In the genomic region with DNA sequence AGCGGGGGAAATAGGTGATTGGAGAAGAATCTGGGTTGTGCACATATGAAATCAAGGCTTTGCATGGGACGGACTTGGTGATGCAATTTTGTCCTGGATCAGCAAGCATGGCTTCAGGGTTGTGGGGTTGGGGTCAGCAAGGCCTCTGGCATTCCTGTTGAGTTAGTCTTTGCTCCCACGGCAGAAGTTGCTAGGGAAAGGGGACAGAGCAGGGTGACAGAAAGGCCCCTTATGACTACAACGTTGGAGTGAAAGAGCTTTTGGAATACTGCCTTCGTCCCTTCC, we compare ENCODE assay signal across 8 mouse cellular contexts. TPM values are rescaled to one million over a fixed set of nuclear protein-coding genes. Genes with fewer than 3 reads are reported as not detected.
DNase-seq lines count a peak whose midpoint lies in the region; ATAC-seq and TF ChIP-seq lines count a peak whose summit lies in the region.

No protein-coding gene starts in this region.

- H3K9ac ChIP-seq in heart, embryonic 14.5 days (ENCODE audit: low read length): peak overlapping the region; percentile 79
- H3K9ac ChIP-seq in MEL (ENCODE audit: control insufficient read depth, low read depth, low read length, poor library complexity, severe bottlenecking): peak overlapping the region; percentile 77
- H3K9ac ChIP-seq in midbrain, embryonic 11.5 days (ENCODE audit: low read length): peak overlapping the region; percentile 71

- peaks cover 9% of the 10 kb centered on the region for H3K79me2 ChIP-seq in MEL (ENCODE audit: control insufficient read depth, insufficient read depth, low read length, poor library complexity)

- DNase-seq in heart, adult 9 months (ENCODE audit: low spot score in 2 of 2): no peak
- no peak for DNase-seq in MEL (ENCODE audit: low read depth, low spot score)
- DNase-seq in hindbrain, embryonic 10.5 days (ENCODE audit: low spot score): no peak
- DNase-seq in midbrain, embryonic 11.5 days (ENCODE audit: low spot score, missing footprints): no peak
- DNase-seq in ovary, postnatal 36 days (ENCODE audit: low spot score): no peak
- no peak for DNase-seq in left cerebral cortex, adult 8-10 months (ENCODE audit: low spot score in 2 of 2)
- DNase-seq in spleen, postnatal 36 days (ENCODE audit: low spot score in 2 of 2): no peak

- TF ChIP-seq RAD21 in MEL (IDR thresholded peaks at IDR 0.05; ENCODE audit: low read depth, low read length): no peak

- H3K4me1 ChIP-seq in heart, embryonic 14.5 days (ENCODE audit: control insufficient read depth in 2 of 2, insufficient read depth in 2 of 2, low read length in 2 of 2): peaks cover 5 to 8% of the 10 kb centered on the region in 2 experiments
- H3K4me1 ChIP-seq in MEL (ENCODE audit: control insufficient read depth in 1 of 2, insufficient read depth in 2 of 2, low read length in 2 of 2): no peaks in the 10 kb centered on the region; a peak in 1 of 4 replicates
- peaks cover 18% of the 10 kb centered on the region for H3K4me1 ChIP-seq in hindbrain, embryonic 10.5 days (replicated peaks)
- H3K4me1 ChIP-seq in midbrain, embryonic 11.5 days (ENCODE audit: control insufficient read depth, insufficient read depth, low read length): peaks cover 6% of the 10 kb centered on the region; the same call in 1 of the 2 replicates

- H3K27ac ChIP-seq in heart, embryonic 14.5 days (replicated peaks in 1 of 2; ENCODE audit: control insufficient read depth in 1 of 2, insufficient read depth in 1 of 2, low read depth in 2 of 2, low read length in 2 of 2): peak overlapping the region; percentile 90 to 91
- peak overlapping the region; percentile 78 for H3K27ac ChIP-seq in MEL (ENCODE audit: control insufficient read depth, low read depth, low read length)
- peak overlapping the region; percentile 94 for H3K27ac ChIP-seq in hindbrain, embryonic 10.5 days
- H3K27ac ChIP-seq in midbrain, embryonic 11.5 days (ENCODE audit: low read depth, low read length): peak overlapping the region; percentile 76

- TF ChIP-seq CTCF in MEL (IDR thresholded peaks at IDR 0.05 in 2 of 3, conservative IDR thresholded peaks at IDR 0.05 in 1 of 3; ENCODE audit: control insufficient read depth in 1 of 3, insufficient read depth in 1 of 3, low read depth in 2 of 3, low read length in 3 of 3, poor library complexity in 1 of 3, severe bottlenecking in 1 of 3): no peak

- TF ChIP-seq POLR2A in MEL (IDR thresholded peaks at IDR 0.05; ENCODE audit: control insufficient read depth in 1 of 2, insufficient read depth in 1 of 2, low read depth in 1 of 2, low read length in 2 of 2, poor library complexity in 1 of 2): no peak

- ATAC-seq in heart, embryonic 14.5 days (ENCODE audit: insufficient number of reproducible peaks, insufficient read depth, low FRiP score, low read depth): no peak
- no peak for ATAC-seq in midbrain, embryonic 11.5 days (ENCODE audit: low FRiP score)

- H3K4me3 ChIP-seq in heart, embryonic 14.5 days (ENCODE audit: control insufficient read depth in 1 of 2, insufficient read depth in 1 of 2, low read depth in 1 of 2, low read length in 2 of 2): peak overlapping the region; percentile 64 to 91
- peak overlapping the region; percentile 82 to 97 for H3K4me3 ChIP-seq in MEL (ENCODE audit: control insufficient read depth in 1 of 2, insufficient read depth in 1 of 2, low read depth in 2 of 2, low read length in 2 of 2)
- H3K4me3 ChIP-seq in hindbrain, embryonic 10.5 days: peak overlapping the region; percentile 63
- H3K4me3 ChIP-seq in midbrain, embryonic 11.5 days (ENCODE audit: low read depth, low read length): peak overlapping the region; percentile 48

- no peaks in the 10 kb centered on the region for H3K27me3 ChIP-seq in heart, embryonic 14.5 days (ENCODE audit: control insufficient read depth, insufficient read depth, low read length)
- no peaks in the 10 kb centered on the region for H3K27me3 ChIP-seq in MEL (ENCODE audit: control insufficient read depth in 1 of 2, insufficient read depth in 2 of 2, low read length in 2 of 2)
- no peaks in the 10 kb centered on the region for H3K27me3 ChIP-seq in hindbrain, embryonic 10.5 days (ENCODE audit: insufficient read depth, poor library complexity, severe bottlenecking)
- H3K27me3 ChIP-seq in midbrain, embryonic 11.5 days (ENCODE audit: control insufficient read depth, insufficient read depth, low read length): no peaks in the 10 kb centered on the region

- H3K4me2 ChIP-seq in heart, embryonic 14.5 days (ENCODE audit: low read length): peak overlapping the region; percentile 74
- peak overlapping the region; percentile 58 for H3K4me2 ChIP-seq in midbrain, embryonic 11.5 days

- 59% methylated on average over 5 of the region's 5 CpGs for WGBS in heart, embryonic 14.5 days
- 64% methylated on average over 5 of the region's 5 CpGs for WGBS in hindbrain, embryonic 10.5 days
- 71% methylated on average over 5 of the region's 5 CpGs for whole genome bisulfite sequencing in midbrain, embryonic 11.5 days

- H3K36me3 ChIP-seq in heart, embryonic 14.5 days (ENCODE audit: control insufficient read depth, insufficient read depth, low read length): peaks cover 22% of the 10 kb centered on the region; the same call in 1 of the 2 replicates
- peaks cover 0 to 2% of the 10 kb centered on the region in 2 experiments; a peak in 3 of 4 replicates for H3K36me3 ChIP-seq in MEL (ENCODE audit: control insufficient read depth in 1 of 2, insufficient read depth in 2 of 2, low read length in 2 of 2)
- H3K36me3 ChIP-seq in hindbrain, embryonic 10.5 days: peaks cover 19% of the 10 kb centered on the region
- no peaks in the 10 kb centered on the region for H3K36me3 ChIP-seq in midbrain, embryonic 11.5 days (ENCODE audit: control insufficient read depth, insufficient read depth, low read length)

- no peaks in the 10 kb centered on the region for H3K9me3 ChIP-seq in heart, embryonic 14.5 days (ENCODE audit: control insufficient read depth, low read length)
- no peaks in the 10 kb centered on the region for H3K9me3 ChIP-seq in MEL (replicated peaks; ENCODE audit: insufficient read depth, low read length)
- H3K9me3 ChIP-seq in hindbrain, embryonic 10.5 days: no peaks in the 10 kb centered on the region
- H3K9me3 ChIP-seq in midbrain, embryonic 11.5 days (ENCODE audit: control insufficient read depth, low read length): no peaks in the 10 kb centered on the region

- TF ChIP-seq EP300 in MEL (IDR thresholded peaks at IDR 0.05; ENCODE audit: low read depth in 1 of 2, low read length in 2 of 2): no peak

TF ChIP-seq in MEL, 35 proteins besides CTCF, POLR2A, EP300 and RAD21:
- TF ChIP-seq ELF1 (IDR thresholded peaks at IDR 0.05; ENCODE audit: low read depth, low read length) (no peak), SIN3A (IDR thresholded peaks at IDR 0.05; ENCODE audit: low read length) (peak; percentile 4)

RNA-seq across cellular contexts. Expression of a gene that starts 0.8 kb away (rescaled TPM):
- polyA plus RNA-seq in heart, embryonic 14.5 days (2014; fragmentation: Nextera tagmentation; extraction: Ambion mirVana): 44.0 and 50.6 TPM in 2 replicates
- total RNA-seq in MEL (2012; rRNA removed): 18.1 and 22.1 TPM in 2 replicates
- polyA plus RNA-seq in MEL (2012; ENCODE audit: insufficient read depth in 1 of 2, insufficient read length in 2 of 2, low read depth in 1 of 2, low replicate concordance in 2 of 2, missing spikeins in 1 of 2): 10 to 100 TPM in 1 of 2 experiments, not detected in 1; 54.8 TPM
- polyA plus RNA-seq in hindbrain, embryonic 10.5 days (2016; fragmentation: Nextera tagmentation; extraction: Ambion mirVana): 45.5 and 49.1 TPM in 2 replicates
- polyA plus RNA-seq in midbrain, embryonic 11.5 days (2014; fragmentation: Nextera tagmentation; extraction: Ambion mirVana): 45.0 and 48.1 TPM in 2 replicates
- total RNA-seq in left cerebral cortex, adult 8-10 months (2022): 10 to 100 TPM; 37.5 to 44.6 (median 41.2) TPM

RNA-seq across cellular contexts. Expression of a gene that starts 26.5 kb away (rescaled TPM):
- 15.2 and 16.0 TPM in 2 replicates for polyA plus RNA-seq in heart, embryonic 14.5 days (2014; fragmentation: Nextera tagmentation; extraction: Ambion mirVana)
- 39.0 and 47.9 TPM in 2 replicates for total RNA-seq in MEL (2012; rRNA removed)
- polyA plus RNA-seq in MEL (2012; ENCODE audit: insufficient read depth in 1 of 2, insufficient read length in 2 of 2, low read depth in 1 of 2, low replicate concordance in 2 of 2, missing spikeins in 1 of 2): 10 to 100 TPM in 1 of 2 experiments, not detected in 1; 36.5 TPM
- 33.0 and 34.8 TPM in 2 replicates for polyA plus RNA-seq in hindbrain, embryonic 10.5 days (2016; fragmentation: Nextera tagmentation; extraction: Ambion mirVana)
- polyA plus RNA-seq in midbrain, embryonic 11.5 days (2014; fragmentation: Nextera tagmentation; extraction: Ambion mirVana): 27.1 and 28.8 TPM in 2 replicates
- 10 to 100 TPM; 12.0 to 12.9 (median 12.7) TPM for total RNA-seq in left cerebral cortex, adult 8-10 months (2022)

RNA-seq across cellular contexts. Expression of a gene that starts 40.1 kb away (rescaled TPM):
- polyA plus RNA-seq in heart, embryonic 14.5 days (2014; fragmentation: Nextera tagmentation; extraction: Ambion mirVana): 553 and 621 TPM in 2 replicates
- total RNA-seq in MEL (2012; rRNA removed): 2,384 and 2,439 TPM in 2 replicates
- 100 to 1,000 TPM; 300 to 476 TPM for polyA plus RNA-seq in MEL (2012; ENCODE audit: insufficient read depth in 1 of 2, insufficient read length in 2 of 2, low read depth in 1 of 2, low replicate concordance in 2 of 2, missing spikeins in 1 of 2)
- polyA plus RNA-seq in hindbrain, embryonic 10.5 days (2016; fragmentation: Nextera tagmentation; extraction: Ambion mirVana): 571 and 654 TPM in 2 replicates
- polyA plus RNA-seq in midbrain, embryonic 11.5 days (2014; fragmentation: Nextera tagmentation; extraction: Ambion mirVana): 750 and 791 TPM in 2 replicates
- total RNA-seq in left cerebral cortex, adult 8-10 months (2022): 100 to 1,000 TPM; 266 to 307 (median 284) TPM

RNA-seq across cellular contexts. Expression of a gene that starts 52.7 kb away (rescaled TPM):
- polyA plus RNA-seq in heart, embryonic 14.5 days (2014; fragmentation: Nextera tagmentation; extraction: Ambion mirVana): 14.4 and 17.4 TPM in 2 replicates
- 0.23 and 0.54 TPM in 2 replicates for total RNA-seq in MEL (2012; rRNA removed)
- polyA plus RNA-seq in MEL (2012; ENCODE audit: insufficient read depth in 1 of 2, insufficient read length in 2 of 2, low read depth in 1 of 2, low replicate concordance in 2 of 2, missing spikeins in 1 of 2): under 1 TPM in 1 of 2 experiments, not detected in 1; 0.74 TPM
- 0.12 and 0.25 TPM in 2 replicates for polyA plus RNA-seq in hindbrain, embryonic 10.5 days (2016; fragmentation: Nextera tagmentation; extraction: Ambion mirVana)
- 0.11 and 0.22 TPM in 2 replicates for polyA plus RNA-seq in midbrain, embryonic 11.5 days (2014; fragmentation: Nextera tagmentation; extraction: Ambion mirVana)
- total RNA-seq in left cerebral cortex, adult 8-10 months (2022): under 1 TPM in 3 of 4 experiments, not detected in 1; 0.35 to 0.39 (median 0.35) TPM
